Mouse (Mus musculus) MEL (cell line): ENCODE measurements around the gene Gm21897. TPM values are rescaled to one million over a fixed set of nuclear protein-coding genes. Genes with fewer than 3 reads are reported as not detected.

Experiments used
- DNase-seq: peaks from one replicate; pipeline ENCODE4 v3.0.0; 2011; ENCODE audit warnings: low read depth, low spot score
- H3K27ac ChIP-seq: 2 replicates; pipeline ENCODE4 v1.5.1; 2012; ENCODE audit warnings: low read depth, mild to moderate bottlenecking, control low read depth, low read length, moderate library complexity; ENCODE audit not compliant: control insufficient read depth
- H3K27me3 ChIP-seq, 2 experiments: fragments of 150-350 bp in 1 of 2; sonication (generic) in 1 of 2; 2 replicates each; pipeline ENCODE4 v1.6.1; 2012; ENCODE audit warnings: low read length in 2 of 2, mild to moderate bottlenecking in 2 of 2, improper control_type of control experiment in 1 of 2, moderate library complexity in 1 of 2; ENCODE audit not compliant: insufficient read depth in 2 of 2, control insufficient read depth in 1 of 2
- H3K36me3 ChIP-seq, 2 experiments: 2 replicates each; pipeline ENCODE4 v1.6.1; 2012 to 2014; ENCODE audit warnings: low read length in 2 of 2, improper control_type of control experiment in 1 of 2, inconsistent platforms in 1 of 2, mild to moderate bottlenecking in 1 of 2; ENCODE audit not compliant: insufficient read depth in 2 of 2, control insufficient read depth in 1 of 2
- H3K4me1 ChIP-seq, 2 experiments: fragments of 150-350 bp in 1 of 2; sonication (generic) in 1 of 2; 2 replicates each; pipeline ENCODE4 v1.6.1; 2012; ENCODE audit warnings: low read length in 2 of 2, improper control_type of control experiment in 1 of 2, mild to moderate bottlenecking in 1 of 2; ENCODE audit not compliant: insufficient read depth in 2 of 2, control insufficient read depth in 1 of 2
- H3K4me3 ChIP-seq, 2 experiments: fragments of 150-350 bp in 1 of 2; sonication (generic) in 1 of 2; 2 replicates each; pipeline ENCODE4 v1.5.1; 2012; ENCODE audit warnings: low read depth in 2 of 2, low read length in 2 of 2, mild to moderate bottlenecking in 2 of 2, moderate library complexity in 2 of 2, control low read depth in 1 of 2, improper control_type of control experiment in 1 of 2; ENCODE audit not compliant: control insufficient read depth in 1 of 2, insufficient read depth in 1 of 2
- H3K79me2 ChIP-seq: 2 replicates; pipeline ENCODE4 v1.6.1; 2012; ENCODE audit warnings: mild to moderate bottlenecking, low read length, moderate library complexity; ENCODE audit not compliant: control insufficient read depth, poor library complexity, insufficient read depth
- H3K9ac ChIP-seq: 2 replicates; pipeline ENCODE4 v1.6.1; 2012; ENCODE audit warnings: low read depth, mild to moderate bottlenecking, control low read depth, low read length, moderate library complexity; ENCODE audit not compliant: control insufficient read depth, poor library complexity, severe bottlenecking
- H3K9me3 ChIP-seq: fragments of 150-350 bp; sonication (generic); replicated peaks from 2 replicates; pipeline ENCODE4 v1.6.1; 2012; ENCODE audit warnings: mild to moderate bottlenecking, low read length, improper control_type of control experiment, moderate library complexity; ENCODE audit not compliant: insufficient read depth
- BHLHE40 ChIP-seq: IDR thresholded peaks from 2 replicates; pipeline ENCODE4 v1.6.1; 2012; ENCODE audit warnings: low read depth, mild to moderate bottlenecking, inconsistent platforms, low read length, improper control_type of control experiment, borderline replicate concordance
- CHD2 ChIP-seq: IDR thresholded peaks from 2 replicates; pipeline ENCODE4 v1.6.1; 2011; ENCODE audit warnings: low read length, improper control_type of control experiment
- ELF1 ChIP-seq: IDR thresholded peaks from 2 replicates; pipeline ENCODE4 v1.6.1; 2014; ENCODE audit warnings: low read depth, mild to moderate bottlenecking, inconsistent platforms, low read length, improper control_type of control experiment, moderate library complexity
- EP300 ChIP-seq, 2 experiments: IDR thresholded peaks; 2 replicates each; pipeline ENCODE4 v1.6.1; 2011; ENCODE audit warnings: improper control_type of control experiment in 2 of 2, low read length in 2 of 2, low read depth in 1 of 2, mild to moderate bottlenecking in 1 of 2
- GABPA ChIP-seq: IDR thresholded peaks from 2 replicates; pipeline ENCODE4 v1.6.1; 2012; ENCODE audit warnings: low read depth, mild to moderate bottlenecking, inconsistent platforms, low read length, improper control_type of control experiment, moderate library complexity
- JUND ChIP-seq: IDR thresholded peaks from 2 replicates; pipeline ENCODE4 v1.6.1; 2011; ENCODE audit warnings: low read depth, mild to moderate bottlenecking, improper control_type of control experiment, low read length
- MAFK ChIP-seq: IDR thresholded peaks from 2 replicates; pipeline ENCODE4 v1.6.1; 2011; ENCODE audit warnings: low read depth, mild to moderate bottlenecking, low read length, improper control_type of control experiment, borderline replicate concordance
- MAZ ChIP-seq: IDR thresholded peaks from 2 replicates; pipeline ENCODE4 v1.6.1; 2012; ENCODE audit warnings: low read depth, mild to moderate bottlenecking, inconsistent platforms, low read length, improper control_type of control experiment
- MXI1 ChIP-seq: IDR thresholded peaks from 2 replicates; pipeline ENCODE4 v1.6.1; 2011; ENCODE audit warnings: mild to moderate bottlenecking, low read depth, low read length, improper control_type of control experiment
- MYC ChIP-seq: IDR thresholded peaks from 2 replicates; pipeline ENCODE4 v1.6.1; 2011; ENCODE audit warnings: low read depth, mild to moderate bottlenecking, low read length, improper control_type of control experiment, moderate library complexity
- NELFE ChIP-seq: IDR thresholded peaks from 2 replicates; pipeline ENCODE4 v1.6.1; 2011; ENCODE audit warnings: low read depth, low read length, improper control_type of control experiment
- NRF1 ChIP-seq: IDR thresholded peaks from 2 replicates; pipeline ENCODE4 v1.6.1; 2014; ENCODE audit warnings: low read depth, mild to moderate bottlenecking, inconsistent platforms, low read length, improper control_type of control experiment, moderate library complexity; ENCODE audit not compliant: poor library complexity, insufficient read depth, severe bottlenecking
- RAD21 ChIP-seq: IDR thresholded peaks from 2 replicates; pipeline ENCODE4 v1.6.1; 2011; ENCODE audit warnings: mild to moderate bottlenecking, low read depth, low read length, improper control_type of control experiment
- SIN3A ChIP-seq: IDR thresholded peaks from 2 replicates; pipeline ENCODE4 v1.6.1; 2012; ENCODE audit warnings: low read length, improper control_type of control experiment, inconsistent platforms
- TAL1 ChIP-seq: IDR thresholded peaks from 2 replicates; pipeline ENCODE4 v1.6.1; 2012; ENCODE audit warnings: mild to moderate bottlenecking, inconsistent platforms, low read length, moderate library complexity, mixed read lengths
- TBP ChIP-seq: IDR thresholded peaks from 2 replicates; pipeline ENCODE4 v1.8.0; 2011; ENCODE audit warnings: low read depth, low read length, improper control_type of control experiment
- UBTF ChIP-seq: IDR thresholded peaks from 2 replicates; pipeline ENCODE4 v1.6.1; 2012; ENCODE audit warnings: low read depth, mild to moderate bottlenecking, inconsistent platforms, low read length, improper control_type of control experiment, moderate library complexity, borderline replicate concordance; ENCODE audit not compliant: insufficient read depth
- ZMIZ1 ChIP-seq: IDR thresholded peaks from 2 replicates; pipeline ENCODE4 v1.6.1; 2012; ENCODE audit warnings: low read depth, mild to moderate bottlenecking, inconsistent platforms, low read length, improper control_type of control experiment, moderate library complexity
- ZNF384 ChIP-seq: IDR thresholded peaks from 2 replicates; pipeline ENCODE4 v1.6.1; 2012; ENCODE audit warnings: low read depth, mild to moderate bottlenecking, inconsistent platforms, low read length, improper control_type of control experiment
- polyA plus RNA-seq, 2 experiments: library from polyadenylated mRNA; stranded (reverse) in 1 of 2; unstranded in 1 of 2; fragments of >175 nt in 1 of 2; fragments of >200 nt in 1 of 2; gene quantifications; 2 replicates each; pipeline versions ENCODE4 v1.2.1 to v1.2.4; 2012; ENCODE audit warnings: low replicate concordance in 2 of 2, low read depth in 1 of 2; ENCODE audit not compliant: insufficient read length in 2 of 2, insufficient read depth in 1 of 2, missing spikeins in 1 of 2
- total RNA-seq: library from RNA; depleted of rRNA; stranded (reverse); fragments of 300-350 nt; gene quantifications from 2 replicates; pipeline ENCODE4 v1.2.3, GENCODE M21; 2012

Gm21897 gene
- total and polyA plus RNA-seq, 3 experiments: not detected

DNA sequence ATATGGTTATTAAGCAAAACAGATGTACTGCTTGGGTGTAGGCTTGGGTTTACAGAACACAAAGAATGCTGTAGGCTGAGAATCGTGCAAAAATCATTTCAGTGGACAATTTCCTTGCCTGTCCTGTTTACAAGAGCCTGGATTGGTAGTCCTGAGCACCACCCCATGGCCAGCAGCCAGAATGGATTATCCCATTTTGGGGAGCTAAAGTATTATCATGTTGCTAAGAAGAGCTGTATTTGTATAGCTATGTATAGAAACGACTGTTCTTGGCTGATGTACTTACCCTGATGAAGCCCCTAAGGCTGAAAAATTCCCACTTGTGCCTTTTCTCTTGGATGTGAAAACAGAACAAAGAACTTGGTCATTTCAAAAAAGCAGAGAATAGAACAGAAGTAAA is 37.6 kb downstream of the Gm21897 start:
- H3K27me3 ChIP-seq: no peaks in the 10 kb centered on the region
- DNase-seq: no peak
- no peak for TF ChIP-seq MAFK
- no peak for TF ChIP-seq TAL1
- TF ChIP-seq MYC: no peak
- no peak for TF ChIP-seq JUND
- no peak for TF ChIP-seq ZNF384
- no peak for TF ChIP-seq SIN3A
- no peak for TF ChIP-seq CHD2
- no peak for TF ChIP-seq TBP
- no peak for TF ChIP-seq EP300 (IDR thresholded peaks at IDR 0.05; ENCODE audit: low read depth in 1 of 2, low read length in 2 of 2)
- TF ChIP-seq ELF1: no peak
- no peak for TF ChIP-seq MXI1
- no peak for TF ChIP-seq GABPA
- no peak for TF ChIP-seq RAD21
- TF ChIP-seq, all 39 proteins: peak for 0
- Histone ChIP-seq H3K9me3 (no peaks in the 10 kb centered on the region), H3K9ac (no peak overlapping the region), H3K4me1 (no peaks in the 10 kb centered on the region), H3K27ac (no peak overlapping the region), H3K4me3 (no peak overlapping the region), H3K79me2 (no peaks in the 10 kb centered on the region), H3K36me3 (no peaks in the 10 kb centered on the region)

DNA sequence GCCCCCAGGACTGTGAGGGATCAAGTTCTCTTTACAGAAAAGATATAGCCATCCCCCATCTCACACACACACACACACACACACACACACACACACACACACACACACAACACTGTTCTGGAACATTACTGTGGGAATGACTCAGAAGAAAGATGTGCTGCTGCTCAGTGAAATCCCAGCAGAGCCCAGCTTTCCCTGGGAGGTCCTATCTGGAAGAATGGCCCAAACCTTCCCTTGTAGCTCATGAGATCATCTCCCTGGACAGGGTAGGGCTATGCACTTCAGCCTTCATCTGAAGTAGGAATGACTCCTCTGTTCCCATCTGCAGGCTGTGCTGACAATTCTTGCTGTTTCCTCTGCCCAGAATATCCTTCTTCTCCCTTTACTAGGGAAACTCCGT is 38.1 kb downstream of the Gm21897 start:
- TF ChIP-seq ZMIZ1 (no peak), BHLHE40 (no peak), MAZ (no peak), NRF1 (no peak), MYC (no peak), JUND (no peak), NELFE (no peak), UBTF (no peak)
- no peak for DNase-seq
- no peaks in the 10 kb centered on the region for H3K79me2 ChIP-seq
- H3K27me3 ChIP-seq: no peaks in the 10 kb centered on the region
- no peak overlapping the region for H3K4me3 ChIP-seq
- H3K9ac ChIP-seq: no peak overlapping the region
- H3K4me1 ChIP-seq: no peaks in the 10 kb centered on the region
- H3K27ac ChIP-seq: no peak overlapping the region
- no peaks in the 10 kb centered on the region for H3K36me3 ChIP-seq
- no peaks in the 10 kb centered on the region for H3K9me3 ChIP-seq
